Mouse (Mus musculus) MEL-GATA-1-ER (cell line): Measurements from ENCODE around the gene Chst12.
A peak's percentile ranks its signal among the peaks of the same experiment; 100 is the strongest.
"Not testable (repeated sequence)": the region's sequence is repeated elsewhere in the genome, so short reads cannot be mapped to it uniquely, and the experiment has no call there.

ENCODE experiments used
- DNase-seq: peaks from one replicate; pipeline ENCODE4 v3.0.0-alpha.2; 2012; ENCODE audit warnings: low read depth; ENCODE audit errors: extremely low read depth

Chst12 gene

GRCm38 (mm10) chr5:140505208-140505780, at the start of gene Chst12:
Gene Chst12, plus strand, starts transcription at chr5:140505550.
- peak; percentile 96 for DNase-seq

- DNase-seq = no peak
These were observed 43.9 kb upstream of the Chst12 start for GRCm38 (mm10) chr5:140461476-140461875.

- not testable (repeated sequence) for DNase-seq
These were observed 42.2 kb upstream of the Chst12 start for GRCm38 (mm10) chr5:140463151-140463550.

GRCm38 (mm10) chr5:140464943-140465342, 40.4 kb upstream of the Chst12 start:
- DNase-seq = no peak

- peak; percentile 26 for DNase-seq
These were observed 33.0 kb upstream of the Chst12 start for GRCm38 (mm10) chr5:140472336-140472735.

GRCm38 (mm10) chr5:140481458-140481857, 23.9 kb upstream of the Chst12 start:
- DNase-seq = no peak

GRCm38 (mm10) chr5:140491142-140491541, 14.2 kb upstream of the Chst12 start:
- DNase-seq = no peak

GRCm38 (mm10) chr5:140492684-140493233, 12.6 kb upstream of the Chst12 start:
- DNase-seq = no peak

GRCm38 (mm10) chr5:140498176-140498575, 7.2 kb upstream of the Chst12 start:
- no peak for DNase-seq

GRCm38 (mm10) chr5:140500736-140501135, 4.6 kb upstream of the Chst12 start:
- DNase-seq = no peak

- peak; percentile 82 for DNase-seq
These were observed 3.1 kb upstream of the Chst12 start for GRCm38 (mm10) chr5:140501982-140502836.

- DNase-seq = peak; percentile 55
These were observed 2.4 kb upstream of the Chst12 start for GRCm38 (mm10) chr5:140502925-140503324.

GRCm38 (mm10) chr5:140506096-140506794, 895 bp downstream of the Chst12 start:
- no peak for DNase-seq

GRCm38 (mm10) chr5:140507466-140508208, 2.3 kb downstream of the Chst12 start:
- DNase-seq = no peak

- no peak for DNase-seq
These were observed 3.3 kb downstream of the Chst12 start for GRCm38 (mm10) chr5:140508686-140509085.

- no peak for DNase-seq
These were observed 3.9 kb downstream of the Chst12 start for GRCm38 (mm10) chr5:140509204-140509603.

GRCm38 (mm10) chr5:140510012-140511000, 5.0 kb downstream of the Chst12 start:
- DNase-seq = no peak

GRCm38 (mm10) chr5:140513921-140514320, 8.6 kb downstream of the Chst12 start:
- DNase-seq = no peak

GRCm38 (mm10) chr5:140514799-140515486, 9.6 kb downstream of the Chst12 start:
- DNase-seq = no peak
